Mouse (Mus musculus) c-Kit-positive CD71-negative TER-119-negative erythroid progenitor cells, embryonic 14.5 days (primary cell): ENCODE results near the gene Ctsq.
"Not testable (repeated sequence)": the region's sequence is repeated elsewhere in the genome, so short reads cannot be mapped to it uniquely, and the experiment has no call there.

Experiments
- DNase-seq: peaks from one replicate; pipeline ENCODE4 v3.0.0-alpha.2; 2013; ENCODE audit warnings: low read depth

The Ctsq gene

GRCm38 (mm10) chr13:61040531-61040930 is at the start of gene Ctsq:
Gene Ctsq, minus strand, starts transcription at chr13:61040631.
- no peak for DNase-seq

GRCm38 (mm10) chr13:61022785-61023184 is 17.6 kb downstream of the Ctsq start:
- no peak for DNase-seq

DNA sequence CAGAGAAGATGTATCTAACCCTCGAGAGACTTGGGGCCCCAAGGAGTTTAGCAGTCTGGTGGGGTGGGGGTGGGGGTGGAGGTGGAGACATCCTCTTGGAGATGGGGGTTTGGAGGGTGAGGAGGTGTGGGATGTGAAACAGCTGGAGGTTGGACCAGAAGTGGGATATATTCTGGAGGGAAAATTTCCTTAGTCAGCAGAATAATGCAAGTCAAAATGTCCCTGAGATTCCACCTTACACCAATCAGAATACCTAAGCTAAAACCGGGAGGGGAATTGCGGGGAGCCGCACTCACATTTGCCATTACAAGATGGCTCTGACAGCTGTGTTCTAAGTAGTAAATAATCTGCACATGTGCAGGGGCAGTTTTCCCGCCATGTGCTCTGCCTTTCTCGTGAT is 18.6 kb downstream of the Ctsq start:
- no peak for DNase-seq

DNA sequence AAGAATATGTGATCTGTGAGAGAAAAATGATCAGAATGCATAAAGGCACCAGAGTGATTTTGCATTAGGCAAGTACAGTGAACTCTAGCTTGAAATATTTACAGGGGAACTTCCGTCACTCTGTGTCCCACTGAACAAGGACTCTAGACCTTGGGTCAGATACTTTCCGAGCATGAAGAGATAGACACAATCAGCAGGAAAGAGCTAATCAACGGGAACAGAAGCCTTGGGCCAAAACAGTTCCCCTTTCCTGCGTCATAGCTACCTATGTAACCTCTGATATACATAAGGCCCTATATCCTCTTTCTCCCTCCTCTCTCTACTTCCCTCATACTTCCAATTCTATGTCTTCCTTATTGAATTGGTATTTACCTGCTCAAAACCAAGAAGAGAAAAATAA is 30.3 kb downstream of the Ctsq start:
- DNase-seq = no peak

DNA sequence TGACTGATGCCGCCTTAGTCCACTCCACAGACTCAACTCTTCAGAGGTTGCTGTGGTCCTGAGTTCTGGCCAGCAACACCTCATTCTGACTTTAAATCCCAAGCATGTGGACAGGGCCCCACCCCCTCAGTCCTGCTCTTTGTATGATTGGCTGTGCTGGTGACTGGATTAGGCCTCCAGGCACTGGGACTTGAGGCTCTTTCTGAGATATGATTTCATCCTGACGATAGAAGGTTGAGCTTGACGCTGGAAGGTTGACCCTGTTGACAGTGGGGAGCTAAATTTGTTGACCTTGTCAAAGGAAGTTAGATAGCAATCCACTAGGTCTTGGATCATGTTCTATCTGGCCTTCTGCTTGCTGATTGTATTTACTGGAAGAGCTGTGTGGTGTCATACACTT is 34.6 kb downstream of the Ctsq start, which contains the start of gene Ctsj:
Ctsj (minus strand) TSS at position 101 of the 400 bp plus-strand sequence.
- no peak for DNase-seq

GRCm38 (mm10) chr13:60997600-60997999 is 42.8 kb downstream of the Ctsq start:
- DNase-seq = no peak

GRCm38 (mm10) chr13:60986915-60987314 is 53.5 kb downstream of the Ctsq start:
- DNase-seq = not testable (repeated sequence)
